Mouse (Mus musculus) hindbrain, postnatal 0 days (tissue): ENCODE measurements at regions not wholly inside any gene's neighbourhood (a gene's known extent, or its start where the extent isn't known, plus 50 kb on each side); places are given as distances from the start of the nearest gene placed in this dataset.

Experiments
- ATAC-seq: fragments of 200-750 bp; cut with Nextera tagmentation; 2 replicates; pipeline ENCODE4 v1.8.0; 2017; ENCODE audit warnings: mild to moderate bottlenecking, moderate TSS enrichment, moderate library complexity
- DNase-seq: peaks from one replicate; pipeline ENCODE4 v3.0.0-alpha.2; 2015; ENCODE audit warnings: low spot score
- H3K27ac ChIP-seq: fragments of 300-500 bp; sonication (generic); 2 replicates; pipeline ENCODE4 v1.5.1; 2014; ENCODE audit warnings: mild to moderate bottlenecking
- H3K27me3 ChIP-seq: fragments of 300-500 bp; sonication (generic); 2 replicates; pipeline ENCODE4 v1.6.1; 2014; ENCODE audit warnings: low read length, mixed read lengths; ENCODE audit not compliant: insufficient read depth
- H3K36me3 ChIP-seq: fragments of 300-500 bp; sonication (generic); 2 replicates; pipeline ENCODE4 v1.6.1; 2014; ENCODE audit warnings: low read length, mixed read lengths; ENCODE audit not compliant: insufficient read depth
- H3K4me1 ChIP-seq: fragments of 300-500 bp; sonication (generic); 2 replicates; pipeline ENCODE4 v1.6.1; 2014; ENCODE audit warnings: antibody characterized with exemption, low read length, mixed read lengths; ENCODE audit not compliant: insufficient read depth
- H3K4me2 ChIP-seq: fragments of 300-500 bp; sonication (generic); 2 replicates; pipeline ENCODE4 v1.6.1; 2014; ENCODE audit warnings: low read depth, mild to moderate bottlenecking, low read length, moderate library complexity, mixed read lengths
- H3K4me3 ChIP-seq: fragments of 300-500 bp; sonication (generic); 2 replicates; pipeline ENCODE4 v1.5.1; 2014; ENCODE audit warnings: low read length
- H3K9ac ChIP-seq: fragments of 300-500 bp; sonication (generic); replicated peaks from 2 replicates; pipeline ENCODE4 v1.6.1; 2014; ENCODE audit warnings: mild to moderate bottlenecking, low read length, moderate library complexity, mixed read lengths
- H3K9me3 ChIP-seq: fragments of 300-500 bp; sonication (generic); 2 replicates; pipeline ENCODE4 v1.6.1; 2016; ENCODE audit warnings: low read length, mixed read lengths
- CTCF ChIP-seq: IDR thresholded peaks from 2 replicates; pipeline ENCODE4 v1.5.1; 2016; ENCODE audit warnings: antibody characterized with exemption, control low read depth, low read depth
- WGBS: fragments of 180-500 bp; shearing (Covaris S2); extraction: QIAGEN DNeasy Blood & Tissue Kit; methylation state at CpG from one replicate; pipeline ENCODE4 v1.1.7; 2014; 5-methylcytosine and 5-hydroxymethylcytosine counted together

DNA sequence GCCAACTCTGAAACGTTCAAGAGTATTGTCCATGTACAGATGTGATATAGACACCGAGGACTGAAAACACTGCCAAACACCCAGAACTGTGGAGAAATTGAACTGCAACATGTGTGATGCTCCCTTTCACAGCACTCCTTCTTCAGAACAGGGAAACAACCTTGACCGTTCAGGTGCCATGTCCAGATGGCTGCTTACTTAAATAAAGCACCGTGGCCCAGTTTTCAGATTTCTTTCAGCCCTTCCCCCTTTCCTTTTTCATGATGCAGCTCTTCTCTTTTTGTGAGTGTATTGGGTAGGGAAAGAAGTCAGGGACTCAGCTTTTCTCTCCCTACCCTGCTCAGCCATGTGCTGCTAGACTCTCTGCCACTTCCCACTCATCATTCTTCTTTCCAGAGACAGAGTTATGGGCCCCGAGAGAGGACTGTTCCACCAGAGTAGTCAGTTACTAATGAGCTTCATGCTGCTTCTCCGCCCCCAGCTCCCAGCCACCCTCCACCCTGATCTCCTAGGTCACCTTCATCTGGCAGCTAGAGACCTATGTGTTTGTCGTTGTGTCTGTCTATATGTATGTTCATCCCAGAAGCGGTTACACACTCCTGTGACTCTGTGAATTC is 74.3 kb upstream of the Astn2 start:
- Histone ChIP-seq H3K36me3 (no peaks in the 10 kb centered on the region), H3K4me3 (no peak overlapping the region), H3K9me3 (no peaks in the 10 kb centered on the region), H3K4me2 (no peak overlapping the region), H3K27me3 (no peaks in the 10 kb centered on the region), H3K4me1 (peaks cover 3% of the 10 kb centered on the region; the same call in 1 of the 2 replicates), H3K9ac (no peak overlapping the region), H3K27ac (no peak overlapping the region)
- no peak for TF ChIP-seq CTCF
- ATAC-seq (no peak), DNase-seq (no peak)
- 75% methylated on average over 8 of the region's 8 CpGs for WGBS
